Mouse (Mus musculus) bone marrow, adult 2 months (tissue): ENCODE measurements around the gene Ccl28.
"Not testable (repeated sequence)": the region's sequence is repeated elsewhere in the genome, so short reads cannot be mapped to it uniquely, and the experiment has no call there.

Source experiments
- CTCF ChIP-seq: fragments of 200-500 bp; IDR thresholded peaks from 2 replicates; pipeline ENCODE4 v1.5.1; 2011; ENCODE audit warnings: low read length, control low read depth; ENCODE audit not compliant: control insufficient read depth, insufficient read depth
- POLR2A ChIP-seq: fragments of 200-500 bp; IDR thresholded peaks from 2 replicates; pipeline ENCODE4 v1.6.1; 2011; ENCODE audit warnings: low read depth, mild to moderate bottlenecking, control low read depth, low read length, borderline replicate concordance; ENCODE audit not compliant: control insufficient read depth

DNA sequence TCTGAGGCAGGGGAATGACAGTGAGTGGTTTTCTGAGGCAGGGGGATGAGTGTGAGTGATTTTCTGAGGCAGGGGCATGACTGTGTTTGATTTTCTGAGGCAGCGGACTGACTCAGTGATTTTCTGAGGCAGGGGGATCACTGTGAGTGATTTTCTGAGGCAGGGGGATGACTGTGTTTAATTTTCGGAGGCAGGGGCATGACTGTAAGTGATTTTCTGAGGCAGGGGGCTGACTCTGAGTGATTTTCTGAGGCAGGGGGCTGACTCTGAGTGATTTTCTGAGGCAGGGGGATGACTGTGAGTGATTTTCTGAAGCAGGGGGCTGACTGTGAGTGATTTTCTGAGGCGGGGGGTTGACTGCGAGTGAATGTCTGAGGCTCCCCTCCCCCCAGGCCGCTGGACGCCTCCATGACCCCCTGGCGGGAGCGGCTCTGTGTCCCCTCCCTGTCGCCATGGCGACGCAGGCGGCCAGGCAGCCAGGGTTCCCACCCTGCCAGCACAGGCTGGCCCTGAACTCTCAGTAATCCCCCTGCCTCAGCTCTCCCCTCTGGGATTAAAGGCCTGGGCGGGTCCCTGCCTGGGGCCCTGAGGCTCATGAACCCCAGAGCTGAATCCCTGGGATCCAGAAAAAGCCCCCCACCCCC lies 20.8 kb upstream of the Ccl28 start:
- TF ChIP-seq POLR2A, CTCF: not testable (repeated sequence)
